Mouse (Mus musculus) hindbrain, postnatal 0 days (tissue): Measurements from ENCODE around the gene Id4. TPM values are rescaled to one million over a fixed set of nuclear protein-coding genes. Genes with fewer than 3 reads are reported as not detected.

Experiments used
- ATAC-seq: fragments of 200-750 bp; cut with Nextera tagmentation; 2 replicates; pipeline ENCODE4 v1.8.0; 2017; ENCODE audit warnings: mild to moderate bottlenecking, moderate TSS enrichment, moderate library complexity
- DNase-seq: peaks from one replicate; pipeline ENCODE4 v3.0.0-alpha.2; 2015; ENCODE audit warnings: low spot score
- H3K27ac ChIP-seq: fragments of 300-500 bp; sonication (generic); 2 replicates; pipeline ENCODE4 v1.5.1; 2014; ENCODE audit warnings: mild to moderate bottlenecking
- H3K27me3 ChIP-seq: fragments of 300-500 bp; sonication (generic); 2 replicates; pipeline ENCODE4 v1.6.1; 2014; ENCODE audit warnings: low read length, mixed read lengths; ENCODE audit not compliant: insufficient read depth
- H3K36me3 ChIP-seq: fragments of 300-500 bp; sonication (generic); 2 replicates; pipeline ENCODE4 v1.6.1; 2014; ENCODE audit warnings: low read length, mixed read lengths; ENCODE audit not compliant: insufficient read depth
- H3K4me1 ChIP-seq: fragments of 300-500 bp; sonication (generic); 2 replicates; pipeline ENCODE4 v1.6.1; 2014; ENCODE audit warnings: antibody characterized with exemption, low read length, mixed read lengths; ENCODE audit not compliant: insufficient read depth
- H3K4me2 ChIP-seq: fragments of 300-500 bp; sonication (generic); 2 replicates; pipeline ENCODE4 v1.6.1; 2014; ENCODE audit warnings: low read depth, mild to moderate bottlenecking, low read length, moderate library complexity, mixed read lengths
- H3K4me3 ChIP-seq: fragments of 300-500 bp; sonication (generic); 2 replicates; pipeline ENCODE4 v1.5.1; 2014; ENCODE audit warnings: low read length
- H3K9ac ChIP-seq: fragments of 300-500 bp; sonication (generic); replicated peaks from 2 replicates; pipeline ENCODE4 v1.6.1; 2014; ENCODE audit warnings: mild to moderate bottlenecking, low read length, moderate library complexity, mixed read lengths
- H3K9me3 ChIP-seq: fragments of 300-500 bp; sonication (generic); 2 replicates; pipeline ENCODE4 v1.6.1; 2016; ENCODE audit warnings: low read length, mixed read lengths
- CTCF ChIP-seq: IDR thresholded peaks from 2 replicates; pipeline ENCODE4 v1.5.1; 2016; ENCODE audit warnings: antibody characterized with exemption, control low read depth, low read depth
- WGBS: fragments of 180-500 bp; shearing (Covaris S2); extraction: QIAGEN DNeasy Blood & Tissue Kit; methylation state at CpG from one replicate; pipeline ENCODE4 v1.1.7; 2014; 5-methylcytosine and 5-hydroxymethylcytosine counted together
- polyA plus RNA-seq: library from polyadenylated mRNA; unstranded; fragments of >200 nt; fragmentation: Nextera tagmentation; extraction: Ambion mirVana; gene quantifications from 2 replicates; pipeline ENCODE4 v1.2.1, GENCODE M21; 2015
- total RNA-seq: library from RNA; depleted of rRNA; stranded (reverse); fragments of >200 nt; gene quantifications from 2 replicates; pipeline ENCODE4 v1.2.3, GENCODE M21; 2014

Id4 gene
- total and polyA plus RNA-seq, 2 experiments from 2014 or later: 65.6 to 67.8 TPM

GRCm38 (mm10) chr13:48290427-48290826, 29.4 kb downstream of the Id4 start:
- 30% methylated on average over 13 of the region's 13 CpGs for WGBS
- Histone ChIP-seq H3K9me3 (no peaks in the 10 kb centered on the region), H3K27ac (peak overlapping the region; percentile 51; the same call in 1 of the 2 replicates), H3K4me3 (no peak overlapping the region), H3K36me3 (no peaks in the 10 kb centered on the region), H3K9ac (no peak overlapping the region), H3K4me2 (peak overlapping the region; percentile 26), H3K4me1 (no peaks in the 10 kb centered on the region), H3K27me3 (no peaks in the 10 kb centered on the region)
- peak; percentile 79 for ATAC-seq
- no peak for TF ChIP-seq CTCF
- DNase-seq: peak; percentile 69

GRCm38 (mm10) chr13:48314500-48314899, 53.5 kb downstream of the Id4 start:
- WGBS: 84% methylated on average over 7 of the region's 7 CpGs
- ATAC-seq: no peak

More at GRCm38 (mm10) chr13:48314500-48314899, 53.5 kb downstream of the Id4 start:
- H3K9ac ChIP-seq: no peak overlapping the region
- no peak for DNase-seq
- no peaks in the 10 kb centered on the region for H3K36me3 ChIP-seq
- no peaks in the 10 kb centered on the region for H3K9me3 ChIP-seq
- H3K4me1 ChIP-seq: no peaks in the 10 kb centered on the region
- no peak overlapping the region for H3K4me2 ChIP-seq
- H3K27ac ChIP-seq: no peak overlapping the region
- TF ChIP-seq CTCF: no peak
- no peaks in the 10 kb centered on the region for H3K27me3 ChIP-seq
- H3K4me3 ChIP-seq: no peak overlapping the region
